Mouse (Mus musculus) urinary bladder, postnatal 25 days (tissue): Measurements from ENCODE around the gene Zbp1.

Experiments used
- DNase-seq: peaks from one replicate; pipeline ENCODE4 v3.0.0; 2022; ENCODE audit warnings: low spot score

Zbp1 gene

DNA sequence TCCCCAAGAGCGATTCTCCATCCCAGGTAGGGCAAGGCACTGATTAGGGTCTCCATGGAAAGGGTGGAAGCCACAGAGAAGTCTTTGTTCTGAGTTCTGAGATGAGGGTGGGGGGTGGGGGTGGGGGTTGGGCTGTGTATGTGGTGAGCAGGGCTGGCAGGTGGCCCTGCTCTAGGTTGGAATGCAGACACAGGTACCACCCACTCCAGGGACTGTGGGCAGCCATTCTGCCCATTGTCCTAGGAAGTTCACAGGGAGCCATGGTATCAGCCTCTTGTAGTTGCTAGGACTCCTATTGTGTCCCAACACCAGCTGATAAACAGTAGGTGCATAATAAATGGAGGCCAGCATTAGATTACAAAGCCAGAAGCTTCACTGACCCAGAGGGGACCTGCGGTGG is 28.5 kb upstream of the Zbp1 start:
- DNase-seq, result no peak

DNA sequence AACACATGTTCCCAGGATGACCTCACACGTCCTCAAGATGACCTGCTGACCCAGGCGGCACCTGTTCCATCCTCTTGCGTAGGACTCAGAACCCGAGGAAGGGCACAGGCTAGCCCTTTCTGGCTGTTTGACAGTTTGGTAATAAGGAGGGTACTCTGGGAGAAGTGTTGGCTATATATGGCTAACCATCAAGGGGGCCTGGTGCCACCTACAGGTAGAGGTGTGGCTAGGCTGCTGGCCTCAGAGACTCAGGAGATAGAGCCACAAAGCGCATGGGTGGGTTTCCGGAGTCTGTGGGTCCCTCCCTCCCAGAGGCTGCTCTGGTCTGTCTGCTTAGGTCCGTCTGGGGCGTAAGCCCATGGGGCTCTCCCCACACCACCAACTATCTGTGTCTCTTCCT is 28.0 kb upstream of the Zbp1 start:
- DNase-seq, result no peak

DNA sequence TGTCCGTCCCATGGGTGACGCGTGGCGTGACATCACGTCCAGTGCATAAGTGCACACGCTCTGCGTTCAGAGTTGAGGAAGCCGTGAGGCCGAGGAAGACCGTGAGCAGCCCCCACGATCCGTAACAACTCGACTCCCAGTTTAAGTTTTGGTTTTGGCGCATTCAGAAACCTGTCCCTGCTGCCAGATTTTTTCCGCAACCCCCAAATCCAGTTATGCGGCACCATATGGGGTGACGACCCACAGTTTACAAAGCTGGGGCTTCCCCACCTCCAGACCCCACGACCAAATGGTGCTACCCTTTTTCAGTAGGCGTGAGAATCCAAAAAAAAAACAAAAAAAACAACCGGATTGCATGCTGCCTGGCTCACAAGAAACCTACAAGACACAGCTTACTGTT is 26.5 kb upstream of the Zbp1 start:
- no peak for DNase-seq

DNA sequence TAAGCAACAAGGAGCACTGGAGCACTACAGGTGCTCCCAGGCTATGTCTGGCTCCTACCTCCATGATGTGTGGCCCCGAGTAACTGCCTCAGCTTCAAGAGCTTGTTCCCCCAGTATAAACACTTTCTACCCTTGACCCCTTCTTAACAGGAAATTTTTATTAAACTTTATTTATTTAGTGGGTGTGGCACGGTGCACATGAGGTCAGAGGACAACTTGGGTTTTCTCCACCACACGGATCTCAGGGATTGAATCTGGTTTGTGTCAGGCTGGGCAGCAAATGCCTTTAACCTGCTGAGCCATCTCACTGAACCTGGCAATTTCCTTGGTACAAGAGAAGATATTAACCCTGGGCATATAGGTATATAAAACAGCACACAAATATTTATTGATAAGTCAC is 25.4 kb upstream of the Zbp1 start:
- DNase-seq, result no peak

DNA sequence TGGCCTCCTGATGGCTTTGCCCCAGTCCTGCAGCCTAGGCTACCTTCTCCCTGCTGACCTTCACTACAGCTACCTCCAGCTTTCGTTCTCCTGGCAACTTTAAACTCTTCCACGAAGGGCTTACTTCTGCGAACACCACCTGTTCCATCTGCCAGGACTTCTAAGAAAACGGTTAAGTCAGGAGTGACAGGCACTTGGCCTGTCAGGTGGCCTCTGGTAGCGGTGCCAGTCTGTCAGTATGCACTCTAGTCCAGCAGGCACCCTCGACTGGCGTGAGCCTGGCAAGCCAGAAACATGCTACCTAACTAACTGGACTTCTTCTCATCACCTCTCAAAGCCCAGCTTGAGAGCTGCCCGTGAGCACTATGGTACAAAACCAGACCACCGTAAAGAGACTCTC is 24.9 kb upstream of the Zbp1 start:
- no peak for DNase-seq

DNA sequence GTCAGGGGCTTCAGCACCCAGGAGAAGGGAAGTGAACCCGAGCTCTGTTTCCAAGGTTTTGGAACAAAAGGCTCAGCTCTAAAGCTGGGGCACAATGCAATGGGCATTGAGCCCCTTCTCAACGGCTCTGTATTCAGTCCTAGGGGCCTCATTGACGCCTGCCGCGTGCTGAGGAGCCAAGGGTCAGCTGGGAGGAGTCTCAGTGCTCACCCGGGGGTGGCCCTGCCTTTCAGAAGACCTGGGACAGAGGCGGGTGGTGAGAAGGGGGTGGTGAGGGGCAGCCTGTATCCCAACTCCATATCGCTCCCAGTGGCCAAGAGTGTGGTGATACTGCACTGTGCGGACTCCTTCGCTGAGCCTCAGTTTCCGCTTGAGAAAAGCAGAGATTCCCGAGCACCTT is 24.2 kb upstream of the Zbp1 start:
- DNase-seq, result no peak

DNA sequence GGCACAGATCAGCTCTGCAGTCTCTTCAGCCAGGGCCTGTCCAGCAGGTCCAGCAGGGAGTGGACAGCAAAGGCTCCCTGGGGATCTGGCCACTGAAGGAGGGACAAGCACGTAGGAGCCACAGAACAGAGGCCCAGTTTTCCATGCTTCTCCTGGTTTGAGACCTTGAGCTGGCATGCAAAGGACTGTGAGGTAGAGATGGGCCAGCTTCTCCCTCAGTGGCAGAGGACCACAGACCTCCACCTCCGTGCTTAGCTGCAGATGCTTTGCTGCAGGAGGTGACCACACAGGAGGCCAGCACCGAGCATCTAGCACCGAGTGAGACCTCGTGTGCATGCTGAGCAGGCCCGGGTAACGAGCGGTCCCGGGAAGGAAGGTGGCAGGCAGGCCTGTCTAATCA is 22.0 kb upstream of the Zbp1 start:
- no peak for DNase-seq

DNA sequence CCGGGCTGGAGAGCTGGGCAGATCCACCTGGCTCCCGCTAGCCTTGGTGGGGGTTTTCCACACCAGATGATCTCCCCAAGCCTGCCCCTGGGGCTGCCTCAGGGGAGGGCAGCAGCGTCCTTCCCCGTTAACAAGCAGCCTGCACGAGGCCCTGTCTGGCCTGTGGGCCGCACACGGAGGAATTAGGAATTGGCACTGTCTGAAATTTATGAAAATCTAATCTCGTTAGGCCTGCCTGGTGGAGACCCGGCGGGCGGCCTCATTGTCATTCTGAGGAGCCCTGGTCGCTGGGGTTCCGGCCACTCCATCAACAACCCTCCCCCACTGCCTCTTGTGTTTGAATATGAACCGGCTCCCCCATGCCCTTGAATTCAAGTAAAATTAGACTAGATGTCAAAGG is 19.8 kb upstream of the Zbp1 start:
- DNase-seq, result no peak

DNA sequence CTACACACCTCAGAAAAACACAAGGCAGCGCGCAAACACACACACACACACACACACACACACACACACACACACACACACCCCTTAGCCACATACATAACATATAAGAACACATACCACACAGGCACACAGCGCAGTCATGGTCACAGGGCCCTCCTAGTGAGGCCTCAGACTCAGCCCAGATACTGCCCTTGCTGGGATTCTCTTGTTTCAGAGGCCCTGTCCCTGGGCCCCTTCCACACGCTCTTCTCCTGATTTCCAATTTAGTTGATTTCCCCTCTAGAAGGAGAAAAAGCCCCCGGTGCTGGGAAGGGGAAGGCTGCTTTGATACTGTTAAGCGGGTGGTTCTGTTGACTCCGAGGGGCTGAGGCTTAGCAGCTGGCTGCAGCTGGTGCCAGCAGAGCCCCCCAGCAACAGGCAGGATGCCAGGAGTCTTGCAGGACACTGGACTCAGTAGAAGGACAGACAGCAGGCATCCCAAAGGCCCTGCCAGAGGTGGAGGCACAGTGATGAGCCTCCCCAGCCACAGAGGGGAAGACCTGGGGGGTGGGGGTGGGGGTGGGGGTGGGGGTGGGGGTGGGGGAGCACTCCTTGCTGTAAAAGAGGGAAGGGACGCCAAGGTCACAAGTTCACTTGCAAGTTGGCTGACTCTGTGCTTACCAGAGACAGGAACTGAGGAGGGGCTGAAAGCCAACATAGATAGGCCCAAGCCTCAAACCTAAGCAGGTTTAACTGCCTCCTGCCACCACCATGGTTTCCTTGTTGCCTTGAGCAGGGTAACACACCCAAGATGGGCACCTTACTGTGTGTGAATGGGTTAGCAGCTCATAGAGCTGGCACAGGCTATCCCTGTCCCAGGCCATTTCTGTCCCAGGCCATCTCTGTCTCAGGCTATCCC is 17.0 kb upstream of the Zbp1 start:
- no peak for DNase-seq

DNA sequence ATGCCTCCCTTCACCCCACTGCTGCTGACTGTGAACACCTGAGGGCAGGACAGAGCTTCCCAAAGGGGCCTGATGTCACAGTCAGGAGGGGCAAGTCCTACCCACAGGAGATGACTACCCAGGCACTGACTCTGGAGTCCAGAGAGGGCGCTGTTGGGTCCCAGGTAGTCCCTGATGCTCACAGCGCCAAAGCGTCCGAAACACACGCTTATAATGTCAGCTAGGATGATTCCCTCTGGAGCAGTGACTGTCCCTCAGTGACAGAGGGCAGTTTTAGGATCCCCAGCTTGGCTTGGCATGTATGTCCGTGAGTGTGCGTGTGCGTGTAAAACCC is 14.0 kb upstream of the Zbp1 start:
- DNase-seq, result no peak

DNA sequence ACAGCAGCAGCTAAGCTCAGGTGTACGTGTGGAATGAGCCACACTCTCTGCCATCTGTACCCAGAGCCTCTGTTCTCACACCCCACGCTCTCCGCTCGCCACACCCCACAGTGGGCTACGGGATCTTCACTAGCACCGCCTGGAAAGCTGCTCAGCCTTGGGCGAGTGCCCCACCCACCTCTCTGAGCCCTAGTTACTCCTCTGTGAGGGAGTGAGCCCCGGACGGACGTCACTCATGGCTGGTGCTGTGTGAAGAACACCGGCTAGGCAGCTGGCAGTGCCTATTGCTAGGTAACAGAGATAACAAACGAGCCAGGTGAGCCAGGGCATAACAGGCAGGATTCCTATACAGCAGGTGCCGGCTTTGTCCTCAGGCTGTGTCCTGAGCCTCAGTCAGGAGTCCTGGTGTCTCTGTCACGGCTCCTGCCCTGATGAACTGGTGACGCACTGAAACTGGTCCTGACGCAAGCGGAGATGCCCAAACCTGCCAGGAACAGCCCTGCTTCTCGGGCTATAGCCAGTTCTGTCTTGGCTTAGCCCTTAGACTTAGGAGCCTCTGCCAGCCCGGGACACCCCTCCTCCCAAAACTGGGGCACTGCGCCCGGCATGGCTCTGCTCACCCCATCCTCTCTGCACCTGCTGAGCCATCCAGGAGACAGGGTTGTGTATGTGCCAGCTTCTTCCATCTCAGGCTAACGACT is 13.5 kb upstream of the Zbp1 start:
- no peak for DNase-seq

DNA sequence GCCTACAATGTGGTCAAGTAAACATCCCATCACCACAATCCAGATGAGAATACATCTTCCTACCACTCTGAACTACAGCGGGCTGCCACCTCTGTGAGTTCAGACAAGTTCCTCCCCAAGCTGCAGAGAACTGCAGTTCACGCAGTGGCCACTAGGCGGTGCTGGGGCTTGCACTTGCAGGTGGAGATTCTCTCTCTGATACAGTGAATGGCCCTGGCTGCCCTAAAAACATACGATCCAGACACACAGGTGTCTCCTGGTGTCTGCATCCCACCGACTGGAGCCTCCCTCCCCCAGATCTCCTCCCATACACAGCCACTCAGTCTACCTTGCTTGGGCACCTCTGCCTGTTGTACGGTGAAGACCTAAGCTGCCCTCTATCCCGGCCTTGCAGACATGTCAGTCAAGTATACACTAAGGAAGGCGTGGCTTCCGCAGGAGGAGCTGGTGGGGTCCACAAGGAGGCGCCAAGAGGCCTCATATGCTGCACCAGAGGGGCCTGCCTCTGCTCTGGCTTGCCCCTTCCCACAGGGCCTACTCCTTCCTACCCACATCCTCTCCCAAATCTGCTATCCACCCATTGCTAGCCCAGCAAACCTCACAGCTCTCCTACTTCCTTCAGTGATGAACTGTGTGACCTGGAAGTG is 11.0 kb upstream of the Zbp1 start:
- peak; percentile 91 for DNase-seq

DNA sequence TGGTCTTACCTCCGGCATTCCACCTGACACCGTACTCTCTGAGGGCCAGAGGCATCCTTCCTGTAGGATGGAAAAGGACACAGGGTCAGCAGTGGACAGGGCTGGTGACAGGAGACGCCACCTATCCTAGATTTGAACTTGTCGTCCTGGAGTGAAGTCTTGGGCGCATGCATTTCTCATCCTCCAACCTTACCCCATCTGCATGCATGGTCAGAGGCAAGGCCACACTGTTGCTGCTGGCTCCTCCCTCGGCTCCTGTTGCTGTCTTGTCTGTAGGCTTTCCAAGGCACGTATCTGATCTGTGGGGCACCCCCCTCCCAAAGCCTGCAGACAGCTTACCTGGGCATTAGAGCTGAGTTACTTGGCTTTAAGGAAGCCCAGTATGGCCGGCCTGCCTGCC is 9.8 kb upstream of the Zbp1 start:
- no peak for DNase-seq

DNA sequence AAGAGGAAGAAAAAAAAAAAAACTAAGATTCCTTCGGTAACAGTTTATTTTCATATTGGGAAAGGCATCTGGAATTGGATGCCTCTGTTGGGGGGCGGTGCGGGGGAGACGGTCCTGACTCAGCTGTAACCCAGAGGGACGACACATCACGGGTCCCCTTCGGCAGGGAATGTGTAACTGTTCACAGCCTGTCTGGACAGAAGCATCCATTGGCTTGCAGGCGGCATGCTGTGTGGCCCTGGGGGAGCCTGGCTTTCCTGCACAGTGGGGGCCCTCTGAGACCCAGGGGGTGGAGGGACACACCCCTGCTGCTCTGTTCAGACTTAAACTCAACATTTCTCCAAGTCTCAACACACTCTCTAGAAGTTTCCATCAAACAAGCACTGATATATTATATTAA is 8.1 kb upstream of the Zbp1 start:
- DNase-seq, result no peak

DNA sequence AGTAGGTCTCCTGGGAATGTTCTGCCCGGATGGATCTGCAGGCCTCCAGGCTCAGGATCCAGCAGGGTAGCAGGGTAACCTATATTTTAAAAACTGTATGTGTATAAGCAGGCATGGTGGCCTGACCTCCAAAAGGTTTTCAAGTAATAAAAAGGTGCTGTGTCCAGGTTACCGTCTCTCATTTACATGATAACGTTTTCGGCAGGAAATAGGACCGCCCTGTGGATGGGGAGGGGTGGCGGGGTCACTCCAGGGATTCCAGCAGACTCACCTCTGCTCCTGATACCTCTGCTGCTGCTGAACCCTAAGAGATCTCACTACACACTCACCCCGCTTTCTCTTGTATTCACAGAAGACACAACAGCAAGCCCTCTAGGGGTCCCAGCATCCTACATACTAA is 7.2 kb upstream of the Zbp1 start:
- DNase-seq, result no peak

DNA sequence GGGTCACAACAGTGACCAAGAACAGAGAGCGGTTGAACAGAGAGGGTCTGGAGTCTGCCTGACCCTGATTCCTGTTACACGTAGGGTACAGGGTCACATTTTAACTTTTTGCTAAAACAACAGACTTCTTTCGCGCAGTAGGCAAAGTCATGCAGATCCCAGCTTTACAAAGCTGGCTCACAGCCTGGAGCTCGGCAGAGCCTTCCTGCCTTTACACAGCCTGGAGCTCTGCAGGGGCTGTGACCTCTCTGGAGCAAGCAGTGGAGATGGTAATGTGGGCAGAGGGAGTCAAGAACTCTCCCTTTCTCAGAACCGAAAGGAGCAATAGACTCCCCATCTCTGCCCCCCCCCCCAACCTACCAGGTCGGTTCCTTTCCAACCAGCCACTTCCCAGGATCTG is 6.1 kb upstream of the Zbp1 start:
- no peak for DNase-seq

DNA sequence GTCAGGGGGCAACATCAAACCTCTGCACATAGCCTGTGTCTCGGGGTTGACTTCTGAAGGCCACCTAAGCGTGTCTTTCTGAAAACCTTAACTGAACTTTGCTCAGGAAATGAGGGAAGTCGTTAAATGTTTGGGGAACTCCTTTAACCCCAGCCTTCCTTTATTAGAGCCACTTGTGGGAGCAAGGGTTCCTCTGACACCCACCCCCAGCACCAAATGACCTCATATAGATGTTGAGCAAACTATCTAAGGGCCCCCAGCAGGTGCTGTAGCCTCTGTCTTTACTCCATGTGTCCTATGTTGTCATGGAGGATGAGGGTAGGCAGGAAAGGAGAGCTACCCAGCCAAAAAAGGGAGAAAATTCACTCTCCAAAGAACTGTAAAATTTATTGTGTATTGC is 5.4 kb upstream of the Zbp1 start:
- DNase-seq, result no peak

DNA sequence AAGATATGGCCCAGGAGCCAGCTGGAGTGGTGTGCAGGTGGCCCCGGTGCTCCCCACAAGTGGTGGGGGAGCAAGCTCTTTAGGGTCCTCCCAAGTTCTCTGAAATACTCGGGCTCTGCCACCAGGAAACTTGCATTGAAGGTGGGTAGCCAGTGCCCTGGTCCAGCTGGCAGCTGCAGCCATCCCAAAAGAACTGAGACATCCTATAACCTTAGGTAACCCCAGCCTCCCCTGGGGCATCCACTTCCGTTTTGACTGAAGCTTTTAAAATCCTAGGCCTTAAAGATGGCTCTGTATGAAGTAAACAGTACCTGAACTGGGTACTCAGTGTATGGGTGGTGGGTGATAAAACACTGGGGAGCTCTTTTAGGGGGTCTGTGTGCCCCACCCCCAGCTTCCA is 4.8 kb upstream of the Zbp1 start:
- DNase-seq, result no peak

DNA sequence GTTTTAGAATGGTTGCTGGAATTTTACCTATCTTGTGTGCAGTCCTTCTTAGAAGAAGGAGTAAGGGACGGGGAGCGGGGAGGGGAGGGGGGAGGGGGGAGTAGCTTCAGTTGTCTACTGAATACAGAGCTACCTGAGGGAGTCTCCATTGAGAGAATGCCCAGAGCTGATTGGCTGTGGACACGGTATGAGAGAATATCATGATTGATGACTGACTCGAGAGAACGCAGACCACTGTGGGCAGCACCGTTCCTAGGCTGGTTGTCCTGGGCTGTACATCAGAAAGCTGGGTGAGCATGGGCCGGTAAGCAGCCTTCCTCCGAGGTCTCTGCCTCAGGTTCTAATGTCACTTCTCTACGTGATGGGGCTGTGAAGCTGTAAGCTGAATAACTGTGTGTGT is 2.0 kb upstream of the Zbp1 start:
- DNase-seq, result no peak

DNA sequence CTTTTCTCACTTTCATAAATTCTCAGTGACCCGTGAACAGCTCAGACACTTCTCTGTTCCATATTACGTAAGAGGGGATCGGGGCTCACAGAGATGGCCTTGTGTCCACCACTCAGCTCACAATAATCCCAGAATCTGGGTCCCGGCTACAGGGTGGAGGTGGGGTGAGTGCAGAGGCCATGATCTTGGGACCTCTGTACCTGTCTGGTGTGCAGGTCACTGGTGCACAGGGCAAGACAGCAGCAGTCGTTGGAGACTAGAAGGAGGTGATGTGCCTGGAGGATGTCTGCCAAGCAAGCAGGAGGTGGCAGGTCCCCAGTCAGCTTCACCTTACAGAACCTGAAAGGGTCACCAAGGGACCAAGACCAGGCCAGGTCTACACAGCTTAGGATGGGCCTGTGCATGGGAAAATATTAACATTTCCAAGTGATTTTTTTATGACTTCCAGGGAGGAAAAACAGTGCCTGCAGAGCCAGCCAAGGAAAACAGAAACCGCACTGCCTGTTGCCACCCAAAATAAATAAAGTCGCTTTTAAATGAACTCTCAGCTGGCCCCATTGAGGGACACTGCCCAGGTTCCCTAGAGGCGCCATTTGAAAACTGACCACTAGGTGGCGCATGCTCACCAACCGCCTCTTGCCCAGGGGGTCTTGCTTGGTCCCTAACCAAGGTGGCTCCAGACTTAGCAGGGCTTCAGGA is 682 bp upstream of the Zbp1 start:
- peak; percentile 3 for DNase-seq

DNA sequence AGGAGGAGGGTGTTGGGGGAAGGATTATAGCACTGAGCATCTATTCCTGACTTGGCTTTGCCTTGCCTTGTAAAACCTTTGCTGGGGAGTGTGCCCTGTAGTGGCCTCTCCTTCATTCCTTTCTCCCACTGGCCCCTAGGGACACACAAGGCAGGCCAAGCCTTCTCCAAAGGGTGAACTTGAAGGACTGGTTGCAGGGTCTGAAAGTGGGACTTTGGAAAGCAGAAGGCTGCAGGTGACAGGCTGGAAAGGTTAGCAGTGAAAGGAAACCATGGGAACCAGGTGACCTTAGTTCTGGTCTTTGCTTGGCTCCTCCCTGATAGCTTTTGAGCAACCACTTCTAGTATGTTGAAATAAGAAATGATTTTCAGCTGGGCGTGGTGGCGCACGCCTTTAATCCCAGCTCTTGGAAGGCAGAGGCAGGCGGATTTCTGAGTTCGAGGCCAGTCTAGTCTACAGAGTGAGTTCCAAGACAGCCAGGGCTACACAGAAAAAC is 912 bp downstream of the Zbp1 start:
- DNase-seq, result peak; percentile 2

DNA sequence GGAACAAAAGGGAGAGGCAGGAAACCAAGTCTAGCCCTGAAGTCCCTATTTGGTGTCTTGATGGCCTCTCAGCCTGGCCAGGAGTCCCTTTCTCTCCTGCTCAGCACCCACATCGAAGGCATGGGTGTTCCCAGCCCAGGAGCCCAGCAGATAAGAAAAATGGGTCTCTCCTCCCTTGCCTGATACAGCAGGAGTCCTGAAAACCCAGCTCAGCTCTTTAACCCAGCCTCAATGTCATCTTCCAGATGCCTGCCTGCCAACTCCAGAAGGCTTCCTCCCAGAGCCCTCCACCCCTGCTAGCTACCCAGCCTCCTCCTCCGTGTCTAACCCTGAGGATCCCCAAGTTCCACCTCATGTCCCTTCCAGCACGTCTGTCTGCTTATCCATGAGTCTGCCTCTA is 1.5 kb downstream of the Zbp1 start:
- DNase-seq, result peak; percentile 2

DNA sequence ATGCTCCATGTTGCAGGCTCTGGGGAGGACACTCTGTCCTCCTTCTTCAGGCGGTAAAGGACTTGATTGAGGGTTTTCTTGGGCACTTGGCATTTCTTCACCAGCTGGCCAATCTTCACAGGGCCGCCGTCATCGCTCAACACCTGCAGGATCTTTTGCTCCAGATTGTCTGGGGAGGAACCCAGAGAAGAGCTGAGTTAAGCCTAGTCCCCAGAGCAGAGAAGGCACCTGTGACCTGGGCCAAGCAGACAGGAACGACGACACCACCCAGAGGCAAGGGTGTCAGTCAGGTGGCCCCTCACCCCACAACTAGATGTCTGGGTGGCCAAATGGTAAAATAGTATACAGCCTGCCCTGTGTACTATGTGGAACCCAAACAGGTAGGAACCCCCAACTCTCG is 1.9 kb downstream of the Zbp1 start:
- DNase-seq, result no peak
